Mouse (Mus musculus) T-helper 2 cell (primary cell): ENCODE measurements at regions not wholly inside any gene's neighbourhood (a gene's known extent, or its start where the extent isn't known, plus 50 kb on each side); places are given as distances from the start of the nearest gene placed in this dataset.

ENCODE experiments used
- in situ Hi-C: fragments of 300-600 bp; cut with MboI, MseI; formaldehyde crosslinking; loops from one replicate; pipeline ENCODE4 v1.15.1; 2025; ENCODE audit warnings: high pct_unique_total_duplicates

- in situ Hi-C loops: loop anchor here (25.0 kb wide), 1 partner anchor 869 kb away; no protein-coding TSS in a partner anchor
These were observed 1605.0 kb upstream of the Aga start for GRCm38 (mm10) chr8:51906516-51906915.

GRCm38 (mm10) chr8:51910351-51910750 is 1601.2 kb upstream of the Aga start:
- in situ Hi-C loops: loop anchor here (25.0 kb wide), 1 partner anchor 873 kb away; no protein-coding TSS in a partner anchor

- in situ Hi-C loops: no loop called here
These were observed 1566.7 kb upstream of the Aga start for GRCm38 (mm10) chr8:51944876-51945275.

- in situ Hi-C loops: no loop called here
These were observed 1549.0 kb upstream of the Aga start for GRCm38 (mm10) chr8:51962516-51962915.

GRCm38 (mm10) chr8:52001696-52002095 is 1509.8 kb upstream of the Aga start:
- in situ Hi-C loops: no loop called here
